Mouse (Mus musculus): ENCODE measurements around the gene Sap18.
A peak's percentile ranks its signal among the peaks of the same experiment; 100 is the strongest.
"Not testable (repeated sequence)": the region's sequence is repeated elsewhere in the genome, so short reads cannot be mapped to it uniquely, and the experiment has no call there.

Gene Sap18

DNA sequence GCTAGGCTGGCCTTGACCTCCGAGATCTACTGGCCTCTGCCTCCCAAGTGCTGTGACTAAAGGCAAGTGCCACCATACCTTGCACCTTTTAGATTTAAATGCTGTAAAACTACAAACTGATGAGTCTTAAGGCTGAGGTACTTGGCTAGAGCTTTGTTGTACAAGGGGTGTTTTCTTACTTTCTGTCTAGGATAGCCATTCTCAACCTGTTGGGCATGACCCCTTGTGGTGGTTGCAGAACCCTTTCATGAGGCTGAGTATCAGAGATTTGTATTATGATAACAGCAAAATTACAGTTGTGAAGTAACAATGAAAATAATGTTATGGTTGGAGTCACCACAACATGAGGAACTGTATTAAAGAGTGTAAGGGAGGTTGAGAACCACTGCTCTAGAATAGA lies 29.3 kb downstream of the Sap18 start:
- peak; percentile 3 for DNase-seq

DNA sequence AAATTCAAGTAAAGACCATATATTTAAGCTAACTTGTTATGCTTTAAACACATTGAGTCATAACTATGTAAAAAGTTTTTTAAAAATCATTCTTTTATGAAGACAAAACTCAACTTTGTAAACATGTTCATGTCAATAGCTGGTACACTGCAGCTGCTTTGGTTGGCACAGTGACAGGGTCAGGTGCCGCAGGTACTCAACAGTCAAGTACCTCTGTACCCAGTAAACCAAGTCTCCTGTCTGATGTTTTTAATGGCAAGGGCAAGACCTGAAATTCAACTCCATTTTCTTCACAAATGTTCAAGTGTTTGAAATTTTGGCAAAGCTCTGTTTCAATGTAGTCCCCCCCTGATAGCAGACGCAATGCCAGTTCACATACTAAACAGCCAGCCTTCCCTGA lies 35.5 kb downstream of the Sap18 start:
- no peak for DNase-seq

DNA sequence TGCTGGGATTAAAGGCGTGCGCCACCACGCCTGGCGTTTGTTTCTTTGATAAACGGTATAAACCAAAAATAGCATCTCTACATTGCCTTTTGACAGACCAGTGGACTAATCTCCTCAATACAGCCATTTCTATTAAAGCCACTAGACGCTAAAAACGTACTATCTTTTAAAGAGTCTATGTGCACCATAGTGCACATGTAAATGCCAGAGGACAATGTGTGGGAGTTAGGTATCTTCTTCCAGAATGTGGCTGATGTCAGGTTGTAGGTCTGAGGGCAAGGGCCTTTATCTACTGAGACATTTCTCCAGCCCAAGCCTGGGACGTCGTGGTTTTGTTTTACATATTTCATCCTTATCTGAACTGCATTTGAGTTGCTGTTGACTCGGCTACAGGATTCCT lies 37.2 kb downstream of the Sap18 start:
- DNase-seq, result no peak

DNA sequence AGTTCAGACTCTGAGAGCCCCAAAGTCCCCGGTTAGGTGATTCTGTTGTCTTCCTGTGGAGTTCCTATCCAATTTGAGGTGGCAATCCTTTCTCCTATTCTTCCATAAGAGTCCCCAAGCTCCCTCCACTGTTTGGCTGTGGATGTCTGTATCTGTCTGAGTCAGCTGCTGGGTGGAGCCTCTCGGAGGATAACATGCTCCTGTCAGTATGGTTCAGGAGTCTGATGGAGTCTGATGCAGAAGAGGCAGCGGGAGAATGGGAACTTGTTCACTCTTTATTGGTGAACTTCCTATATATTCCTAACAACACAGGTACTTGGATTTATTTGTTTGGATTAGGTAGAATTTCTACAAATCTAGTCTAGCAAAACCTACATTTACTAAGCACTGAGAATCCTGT lies 46.6 kb downstream of the Sap18 start:
- DNase-seq, result no peak

DNA sequence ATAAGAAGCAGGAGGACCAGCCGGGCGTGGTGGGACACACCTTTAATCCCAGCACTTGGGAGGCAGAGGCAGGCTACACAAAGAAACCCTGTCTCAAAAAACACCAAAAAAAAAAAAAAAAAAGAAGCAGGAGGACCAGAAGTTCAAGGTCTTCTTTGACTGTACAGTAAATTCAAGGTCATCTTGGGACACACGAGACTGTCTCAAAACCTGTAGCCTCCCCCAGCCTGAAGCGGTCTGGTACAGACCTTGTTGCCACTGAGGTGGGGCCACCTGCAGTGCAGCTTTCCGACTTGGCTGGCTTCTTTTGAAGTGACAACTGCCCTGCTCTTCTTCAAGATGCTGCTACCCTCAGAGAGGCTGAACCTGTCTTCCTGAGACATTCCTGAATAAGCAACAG lies 50.1 kb downstream of the Sap18 start:
- not testable (repeated sequence) for DNase-seq

DNA sequence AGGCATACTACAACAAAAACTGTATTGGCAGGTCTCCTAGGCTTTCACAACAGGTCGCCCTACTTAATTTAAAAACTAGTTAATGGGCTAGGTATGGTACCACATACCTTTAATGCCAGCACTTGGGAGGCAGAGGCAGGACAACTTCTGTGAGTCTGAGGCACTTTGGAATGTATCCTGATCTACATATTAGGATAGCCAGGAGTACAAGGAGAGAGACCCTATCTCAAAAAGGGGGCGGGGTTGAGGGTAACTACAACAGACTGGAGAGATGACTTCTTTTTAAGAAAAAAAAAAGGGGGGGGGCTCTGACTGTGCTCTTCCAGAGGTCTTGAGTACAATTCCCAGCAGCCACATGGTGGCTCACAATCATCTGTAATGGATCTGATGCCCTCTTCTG lies 50.7 kb downstream of the Sap18 start:
- no peak for DNase-seq

DNA sequence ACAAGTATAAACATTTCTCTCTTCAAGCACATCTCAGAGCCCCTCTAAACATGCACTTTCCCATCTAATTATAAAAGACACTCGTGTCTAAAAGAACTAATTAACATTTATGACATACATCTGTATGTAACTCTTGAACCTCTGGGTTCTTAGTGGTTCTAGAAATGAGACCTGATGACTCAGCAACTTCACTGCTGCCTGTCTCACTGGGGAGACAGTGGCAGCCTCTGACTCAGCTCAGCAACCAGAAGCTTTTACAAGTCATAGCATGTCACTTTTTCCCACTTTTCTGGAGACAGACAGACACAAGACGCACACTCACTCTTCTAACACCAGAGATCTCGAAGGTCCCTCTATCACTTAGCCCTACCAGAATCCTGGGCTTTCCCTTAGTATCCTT lies 52.4 kb downstream of the Sap18 start:
- DNase-seq, result no peak

DNA sequence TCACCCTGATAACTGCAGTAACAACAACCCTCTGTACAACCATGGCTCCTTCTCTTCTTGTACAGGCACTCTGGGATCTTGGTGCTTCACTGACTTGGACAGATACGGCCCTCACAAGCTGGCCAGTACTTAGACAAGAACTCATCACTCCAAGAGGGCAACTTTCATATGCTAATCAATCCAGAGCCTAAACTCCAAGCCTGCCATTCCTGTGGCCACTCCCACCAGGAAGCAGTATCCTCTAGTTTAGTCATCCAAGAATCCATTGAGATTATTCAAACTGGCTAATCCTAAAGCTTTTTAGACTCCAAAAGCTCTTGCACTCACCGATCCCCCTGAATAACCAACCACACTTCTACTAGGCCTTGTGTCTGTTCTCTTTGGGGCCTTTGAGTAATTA lies 55.0 kb downstream of the Sap18 start:
- DNase-seq, result no peak

DNA sequence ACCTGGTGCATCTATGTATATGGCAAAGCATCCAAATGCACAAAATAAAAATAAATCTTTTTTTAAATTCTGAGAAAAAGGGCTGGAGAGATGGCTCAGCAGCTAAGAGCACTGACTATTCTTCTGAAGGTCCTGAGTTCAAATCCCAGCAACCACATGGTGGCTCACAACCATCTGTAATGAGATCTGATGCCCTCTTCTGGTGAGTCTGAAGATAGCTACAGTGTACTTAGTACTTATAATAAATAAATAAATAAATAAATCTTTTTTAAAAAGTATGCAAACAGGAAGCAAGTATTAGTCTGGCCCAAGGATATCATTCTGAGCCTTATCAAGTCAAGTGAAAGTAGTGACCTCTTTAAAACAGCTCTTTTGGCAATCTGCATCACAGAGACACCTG lies 58.1 kb downstream of the Sap18 start:
- not testable (repeated sequence) for DNase-seq

Data from retina, postnatal 1 day (tissue).